Mouse (Mus musculus) stomach, embryonic 15.5 days (tissue): ENCODE results near the gene Eps8. TPM values are rescaled to one million over a fixed set of nuclear protein-coding genes. Genes with fewer than 3 reads are reported as not detected.

Source experiments
- ATAC-seq: fragments of 200-750 bp; cut with Nextera tagmentation; 2 replicates; pipeline ENCODE4 v1.8.0; 2017; ENCODE audit warnings: low read depth, moderate number of reproducible peaks, moderate TSS enrichment; ENCODE audit not compliant: insufficient read depth, low FRiP score
- H3K27ac ChIP-seq: fragments of 300-500 bp; sonication (generic); 2 replicates; pipeline ENCODE4 v1.5.1; 2015; ENCODE audit warnings: mild to moderate bottlenecking, inconsistent platforms
- H3K27me3 ChIP-seq: fragments of 300-500 bp; sonication (generic); replicated peaks from 2 replicates; pipeline ENCODE4 v1.6.1; 2015; ENCODE audit warnings: inconsistent platforms
- H3K36me3 ChIP-seq: fragments of 300-500 bp; sonication (generic); 2 replicates; pipeline ENCODE4 v1.6.1; 2015; ENCODE audit warnings: inconsistent platforms
- H3K4me1 ChIP-seq: fragments of 300-500 bp; sonication (generic); 2 replicates; pipeline ENCODE4 v1.6.1; 2015; ENCODE audit warnings: inconsistent platforms
- H3K4me2 ChIP-seq: fragments of 300-500 bp; sonication (generic); 2 replicates; pipeline ENCODE4 v1.6.1; 2015; ENCODE audit warnings: mild to moderate bottlenecking, inconsistent platforms
- H3K4me3 ChIP-seq: fragments of 300-500 bp; sonication (generic); replicated peaks from 2 replicates; pipeline ENCODE4 v1.5.1; 2015; ENCODE audit warnings: inconsistent platforms
- H3K9ac ChIP-seq: fragments of 300-500 bp; sonication (generic); 2 replicates; pipeline ENCODE4 v1.6.1; 2015; ENCODE audit warnings: inconsistent platforms
- H3K9me3 ChIP-seq: fragments of 300-500 bp; sonication (generic); 2 replicates; pipeline ENCODE4 v1.6.1; 2016; ENCODE audit warnings: inconsistent platforms
- WGBS: fragments of 180-500 bp; shearing (Covaris S2); methylation state at CpG from one replicate; pipeline ENCODE4 v1.1.7; 2015; 5-methylcytosine and 5-hydroxymethylcytosine counted together
- polyA plus RNA-seq: library from polyadenylated mRNA; unstranded; fragments of >200 nt; fragmentation: Nextera tagmentation; extraction: Ambion mirVana; gene quantifications from 2 replicates; pipeline ENCODE4 v1.2.1, GENCODE M21; 2015

Eps8 gene
- polyA plus RNA-seq, 1 experiment from 2014 or later: 42.3 TPM

DNA sequence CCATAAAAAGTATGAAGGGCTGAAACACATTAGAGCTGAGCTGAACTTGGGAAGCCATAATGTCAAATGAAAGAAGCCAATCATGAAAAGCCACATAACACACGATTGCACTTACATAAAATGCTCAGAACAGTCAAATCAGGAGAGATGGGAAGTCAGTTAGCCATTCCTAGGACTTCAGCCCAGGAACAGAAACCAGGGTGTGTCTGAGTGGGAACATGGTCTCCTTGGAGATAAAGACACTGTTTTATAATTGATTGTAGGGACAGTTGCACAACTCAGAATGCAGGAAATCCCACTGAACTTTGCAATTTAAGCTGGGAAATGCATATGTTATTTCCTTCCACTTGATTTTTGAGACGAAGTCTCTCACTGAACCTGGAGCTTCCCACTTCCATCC, 28.0 kb upstream of the Eps8 start:
- no peak for ATAC-seq
- no peak overlapping the region for H3K4me3 ChIP-seq
- WGBS: 74% methylated on average over 2 of the region's 2 CpGs
- H3K9ac ChIP-seq: no peak overlapping the region
- H3K4me1 ChIP-seq: no peaks in the 10 kb centered on the region
- H3K9me3 ChIP-seq: no peaks in the 10 kb centered on the region
- H3K27ac ChIP-seq: no peak overlapping the region
- H3K27me3 ChIP-seq: no peaks in the 10 kb centered on the region
- no peak overlapping the region for H3K4me2 ChIP-seq
- no peaks in the 10 kb centered on the region for H3K36me3 ChIP-seq

DNA sequence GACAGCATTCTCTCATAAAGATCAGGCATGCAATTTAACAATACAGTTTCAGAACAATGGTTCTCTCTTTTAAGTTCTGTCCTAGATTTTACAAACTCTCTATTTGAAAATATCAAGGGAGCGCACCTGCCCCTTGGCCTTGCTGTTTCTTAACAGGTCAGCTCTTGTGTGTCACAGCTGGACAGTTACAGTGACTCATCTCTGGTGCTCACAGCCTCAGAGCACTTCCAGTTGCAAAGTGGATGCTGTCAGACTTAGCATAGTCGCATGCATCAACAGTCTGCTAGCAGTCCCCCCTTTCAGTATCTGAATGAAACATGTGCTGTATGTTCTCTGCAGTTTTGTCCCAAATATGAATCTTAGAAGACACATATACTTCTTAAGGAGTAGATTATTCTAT, 26.3 kb upstream of the Eps8 start:
- Histone ChIP-seq H3K4me2 (no peak overlapping the region), H3K4me1 (no peaks in the 10 kb centered on the region), H3K36me3 (no peaks in the 10 kb centered on the region), H3K27me3 (no peaks in the 10 kb centered on the region), H3K4me3 (no peak overlapping the region), H3K9me3 (no peaks in the 10 kb centered on the region), H3K27ac (no peak overlapping the region), H3K9ac (no peak overlapping the region)
- 86% methylated on average over 2 of the region's 2 CpGs for WGBS
- no peak for ATAC-seq

DNA sequence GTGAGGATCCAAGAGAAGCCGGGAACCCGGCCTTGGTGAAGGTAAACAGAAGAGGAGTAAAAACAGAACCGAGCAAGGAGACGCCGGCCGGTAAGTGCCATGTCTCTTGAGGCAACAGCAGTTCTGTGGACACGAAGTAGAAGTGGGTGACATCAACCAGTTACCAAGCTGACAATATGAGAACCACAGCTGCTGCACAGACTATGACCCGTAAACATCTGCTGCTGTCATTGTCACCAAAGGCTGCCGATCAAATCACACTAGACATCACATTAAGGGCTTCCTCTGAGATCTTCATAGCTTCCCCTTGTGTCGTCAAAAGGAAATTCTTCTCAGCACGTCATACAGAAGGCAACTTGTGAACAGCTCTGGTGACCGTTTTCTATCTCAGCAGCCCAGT, 21.9 kb upstream of the Eps8 start:
- 86% methylated on average over 12 of the region's 12 CpGs for WGBS

DNA sequence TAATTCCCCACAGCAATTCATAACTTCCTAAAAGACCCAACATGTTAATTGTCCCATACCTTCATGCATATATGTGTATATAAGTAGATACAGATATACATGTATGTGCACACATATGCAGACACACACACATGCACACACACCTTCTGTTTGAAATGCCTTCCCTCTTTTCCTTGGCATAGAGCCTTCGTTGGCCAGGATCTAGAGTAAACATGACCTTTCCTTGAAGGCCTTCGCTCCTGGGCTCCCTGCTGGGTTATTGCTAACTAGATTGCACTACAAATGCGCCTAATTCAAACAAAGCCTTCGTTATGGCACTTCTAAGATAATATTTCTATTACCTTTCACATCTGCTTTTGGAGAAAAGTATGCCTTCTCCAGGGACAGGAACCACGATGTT, 20.9 kb upstream of the Eps8 start:
- H3K9me3 ChIP-seq: no peaks in the 10 kb centered on the region
- H3K27ac ChIP-seq: no peak overlapping the region
- H3K27me3 ChIP-seq: no peaks in the 10 kb centered on the region
- no peaks in the 10 kb centered on the region for H3K36me3 ChIP-seq
- no peaks in the 10 kb centered on the region for H3K4me1 ChIP-seq
- H3K9ac ChIP-seq: no peak overlapping the region
- no peak overlapping the region for H3K4me3 ChIP-seq
- WGBS: 51% methylated on average over 5 of the region's 5 CpGs
- no peak overlapping the region for H3K4me2 ChIP-seq
- ATAC-seq: no peak

More for the DNA sequence above, 21.9 kb upstream of the Eps8 start:
- no peak overlapping the region for H3K9ac ChIP-seq
- H3K9me3 ChIP-seq: no peaks in the 10 kb centered on the region
- H3K4me2 ChIP-seq: no peak overlapping the region
- no peaks in the 10 kb centered on the region for H3K4me1 ChIP-seq
- H3K27me3 ChIP-seq: no peaks in the 10 kb centered on the region
- H3K27ac ChIP-seq: no peak overlapping the region
- no peak overlapping the region for H3K4me3 ChIP-seq
- ATAC-seq: no peak
- no peaks in the 10 kb centered on the region for H3K36me3 ChIP-seq

DNA sequence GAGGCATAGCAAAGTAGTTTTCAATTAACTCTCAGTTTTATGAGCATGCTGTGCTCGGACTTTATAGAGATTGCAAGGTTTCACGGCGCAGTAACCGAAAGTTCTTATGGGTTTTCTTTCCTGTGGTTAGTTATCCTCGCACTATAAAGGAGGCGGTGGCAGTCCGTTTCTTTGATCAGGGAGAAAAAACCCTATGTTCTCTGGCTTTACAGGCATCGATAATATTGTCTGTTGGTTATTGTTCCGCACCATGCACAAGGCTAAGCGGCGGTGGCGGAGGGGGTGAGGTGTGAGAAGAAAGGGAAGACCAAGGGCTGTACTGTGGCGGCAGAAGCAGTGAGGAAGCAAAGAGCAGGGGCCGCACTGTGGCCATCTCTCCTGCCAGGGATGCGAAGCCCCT, 18.6 kb upstream of the Eps8 start:
- no peak overlapping the region for H3K9ac ChIP-seq
- no peak overlapping the region for H3K4me3 ChIP-seq
- no peaks in the 10 kb centered on the region for H3K27me3 ChIP-seq
- H3K27ac ChIP-seq: no peak overlapping the region
- no peaks in the 10 kb centered on the region for H3K9me3 ChIP-seq
- WGBS: 88% methylated on average over 15 of the region's 15 CpGs
- ATAC-seq: no peak
- no peaks in the 10 kb centered on the region for H3K36me3 ChIP-seq
- no peak overlapping the region for H3K4me2 ChIP-seq
- no peaks in the 10 kb centered on the region for H3K4me1 ChIP-seq

GRCm38 (mm10) chr6:137671561-137671960, 16.9 kb upstream of the Eps8 start:
- H3K4me3 ChIP-seq: no peak overlapping the region
- no peak overlapping the region for H3K4me2 ChIP-seq
- H3K9ac ChIP-seq: no peak overlapping the region
- H3K4me1 ChIP-seq: no peaks in the 10 kb centered on the region
- H3K9me3 ChIP-seq: no peaks in the 10 kb centered on the region
- no peaks in the 10 kb centered on the region for H3K27me3 ChIP-seq
- WGBS: 74% methylated on average over 10 of the region's 10 CpGs
- no peak overlapping the region for H3K27ac ChIP-seq
- H3K36me3 ChIP-seq: no peaks in the 10 kb centered on the region
- ATAC-seq: no peak

- Histone ChIP-seq H3K4me1 (no peaks in the 10 kb centered on the region), H3K4me2 (no peak overlapping the region), H3K9ac (no peak overlapping the region), H3K36me3 (no peaks in the 10 kb centered on the region), H3K4me3 (no peak overlapping the region), H3K27ac (no peak overlapping the region), H3K27me3 (no peaks in the 10 kb centered on the region), H3K9me3 (no peaks in the 10 kb centered on the region)
- no peak for ATAC-seq
- WGBS: 89% methylated on average over 9 of the region's 9 CpGs
Observed at GRCm38 (mm10) chr6:137670820-137671219, 16.1 kb upstream of the Eps8 start.

- Histone ChIP-seq H3K4me2 (no peak overlapping the region), H3K27me3 (no peaks in the 10 kb centered on the region), H3K4me1 (no peaks in the 10 kb centered on the region), H3K9ac (no peak overlapping the region), H3K27ac (no peak overlapping the region), H3K4me3 (no peak overlapping the region), H3K9me3 (no peaks in the 10 kb centered on the region), H3K36me3 (no peaks in the 10 kb centered on the region)
- 85% methylated on average over 3 of the region's 3 CpGs for WGBS
- no peak for ATAC-seq
Observed at GRCm38 (mm10) chr6:137669876-137670275, 15.2 kb upstream of the Eps8 start.

DNA sequence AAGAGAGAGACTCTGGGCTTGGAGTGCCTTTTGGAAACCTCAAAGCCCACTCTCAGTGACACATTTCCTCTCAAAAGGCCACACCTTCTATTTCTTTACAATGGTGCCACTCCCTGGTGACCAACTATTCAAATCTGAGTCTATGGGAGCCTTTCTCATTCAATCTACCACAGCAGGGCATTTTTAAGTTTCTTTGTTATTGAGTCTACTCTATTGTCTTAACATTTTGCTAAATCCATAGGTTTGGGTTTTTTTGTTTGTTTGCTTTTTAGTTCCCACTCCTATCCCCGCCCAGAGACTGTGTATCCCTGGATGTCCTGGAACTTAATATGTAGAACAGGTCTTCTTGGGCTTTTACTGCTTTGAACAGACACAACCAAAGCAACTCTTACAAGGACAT, 14.8 kb upstream of the Eps8 start:
- 77% methylated on average over 1 of the region's 1 CpGs for WGBS
- no peaks in the 10 kb centered on the region for H3K9me3 ChIP-seq
- H3K36me3 ChIP-seq: no peaks in the 10 kb centered on the region
- H3K4me2 ChIP-seq: no peak overlapping the region
- no peak for ATAC-seq
- no peaks in the 10 kb centered on the region for H3K4me1 ChIP-seq
- H3K9ac ChIP-seq: no peak overlapping the region
- no peaks in the 10 kb centered on the region for H3K27me3 ChIP-seq
- no peak overlapping the region for H3K4me3 ChIP-seq
- H3K27ac ChIP-seq: no peak overlapping the region

- Histone ChIP-seq H3K9ac (no peak overlapping the region), H3K9me3 (no peaks in the 10 kb centered on the region), H3K27ac (no peak overlapping the region), H3K36me3 (no peaks in the 10 kb centered on the region), H3K27me3 (no peaks in the 10 kb centered on the region), H3K4me2 (no peak overlapping the region), H3K4me1 (no peaks in the 10 kb centered on the region), H3K4me3 (no peak overlapping the region)
- 66% methylated on average over 3 of the region's 3 CpGs for WGBS
- no peak for ATAC-seq
Observed at GRCm38 (mm10) chr6:137668331-137668730, 13.7 kb upstream of the Eps8 start.

- no peak overlapping the region for H3K27ac ChIP-seq
- ATAC-seq: no peak
- no peak overlapping the region for H3K4me3 ChIP-seq
- H3K4me2 ChIP-seq: no peak overlapping the region
- H3K9ac ChIP-seq: no peak overlapping the region
- 61% methylated on average over 3 of the region's 3 CpGs for WGBS
- no peaks in the 10 kb centered on the region for H3K9me3 ChIP-seq
- no peaks in the 10 kb centered on the region for H3K36me3 ChIP-seq
- H3K27me3 ChIP-seq: no peaks in the 10 kb centered on the region
- H3K4me1 ChIP-seq: no peaks in the 10 kb centered on the region
Observed at GRCm38 (mm10) chr6:137667665-137668064, 13.0 kb upstream of the Eps8 start.

DNA sequence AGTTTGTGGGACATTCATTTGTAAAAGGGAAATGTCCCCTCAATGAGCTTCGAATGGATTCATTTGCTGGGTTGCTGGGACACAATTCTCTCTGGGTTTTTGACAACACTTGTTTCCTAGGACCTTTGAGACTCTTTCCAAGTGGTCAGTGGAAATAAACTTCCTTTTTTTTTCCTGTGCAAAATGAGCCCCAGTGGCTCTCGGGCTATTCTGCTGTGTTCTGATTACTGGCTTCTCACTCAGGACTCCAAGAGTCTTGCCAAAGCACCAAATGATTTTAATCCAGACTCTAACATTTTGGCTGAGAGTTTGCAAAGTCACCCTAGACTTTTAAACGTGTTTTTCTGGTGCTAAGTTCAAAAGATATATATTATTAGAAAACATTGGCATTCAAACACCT, 10.3 kb upstream of the Eps8 start:
- Histone ChIP-seq H3K27ac (no peak overlapping the region), H3K9me3 (no peaks in the 10 kb centered on the region), H3K9ac (no peak overlapping the region), H3K36me3 (no peaks in the 10 kb centered on the region), H3K4me1 (no peaks in the 10 kb centered on the region), H3K4me2 (no peak overlapping the region), H3K27me3 (no peaks in the 10 kb centered on the region), H3K4me3 (no peak overlapping the region)
- no peak for ATAC-seq
- WGBS: 49% methylated on average over 3 of the region's 3 CpGs

DNA sequence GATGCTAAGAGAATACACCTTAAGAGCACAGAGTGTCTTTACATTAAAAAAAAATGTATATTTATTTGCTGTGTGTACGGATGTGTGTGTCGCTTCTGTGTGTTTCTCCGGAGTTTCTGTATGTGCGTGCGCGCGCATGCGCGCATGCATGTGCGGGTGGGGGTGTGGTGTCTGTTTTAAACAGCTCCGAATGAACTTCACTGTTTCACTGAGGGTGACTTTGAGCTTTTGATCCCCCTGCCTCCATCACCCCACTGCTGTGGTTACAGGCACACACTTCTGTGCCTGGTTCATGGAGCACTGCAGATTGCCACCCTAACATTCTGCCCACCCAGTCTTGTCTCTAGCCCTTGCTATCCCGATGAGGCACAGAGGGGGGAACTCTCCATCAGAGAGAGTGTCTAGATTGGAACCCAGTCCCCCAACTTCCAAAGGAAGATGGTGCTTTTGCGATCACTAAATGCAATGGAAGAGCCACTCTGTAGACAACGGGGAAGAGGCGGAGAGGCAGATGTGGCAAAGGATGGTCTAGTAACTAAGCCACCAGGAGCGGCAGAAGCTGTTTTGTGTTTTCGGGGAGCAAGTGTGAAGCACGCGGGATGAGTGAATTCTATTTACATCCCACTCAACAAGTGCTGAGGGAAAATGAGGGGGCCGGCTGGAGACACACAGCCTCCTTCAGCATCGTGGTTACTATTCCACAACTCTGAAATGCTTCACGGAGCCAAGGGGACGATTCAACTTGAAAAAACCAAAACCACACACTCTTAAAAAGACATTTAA, 7.1 kb upstream of the Eps8 start:
- H3K27me3 ChIP-seq: no peaks in the 10 kb centered on the region
- no peak overlapping the region for H3K4me2 ChIP-seq
- no peaks in the 10 kb centered on the region for H3K4me1 ChIP-seq
- WGBS: 88% methylated on average over 23 of the region's 23 CpGs
- H3K4me3 ChIP-seq: no peak overlapping the region
- no peak for ATAC-seq
- no peak overlapping the region for H3K27ac ChIP-seq
- H3K36me3 ChIP-seq: no peaks in the 10 kb centered on the region
- H3K9ac ChIP-seq: no peak overlapping the region
- no peaks in the 10 kb centered on the region for H3K9me3 ChIP-seq
